Mouse (Mus musculus): Measurements from ENCODE around the gene Nfix.

DNA sequence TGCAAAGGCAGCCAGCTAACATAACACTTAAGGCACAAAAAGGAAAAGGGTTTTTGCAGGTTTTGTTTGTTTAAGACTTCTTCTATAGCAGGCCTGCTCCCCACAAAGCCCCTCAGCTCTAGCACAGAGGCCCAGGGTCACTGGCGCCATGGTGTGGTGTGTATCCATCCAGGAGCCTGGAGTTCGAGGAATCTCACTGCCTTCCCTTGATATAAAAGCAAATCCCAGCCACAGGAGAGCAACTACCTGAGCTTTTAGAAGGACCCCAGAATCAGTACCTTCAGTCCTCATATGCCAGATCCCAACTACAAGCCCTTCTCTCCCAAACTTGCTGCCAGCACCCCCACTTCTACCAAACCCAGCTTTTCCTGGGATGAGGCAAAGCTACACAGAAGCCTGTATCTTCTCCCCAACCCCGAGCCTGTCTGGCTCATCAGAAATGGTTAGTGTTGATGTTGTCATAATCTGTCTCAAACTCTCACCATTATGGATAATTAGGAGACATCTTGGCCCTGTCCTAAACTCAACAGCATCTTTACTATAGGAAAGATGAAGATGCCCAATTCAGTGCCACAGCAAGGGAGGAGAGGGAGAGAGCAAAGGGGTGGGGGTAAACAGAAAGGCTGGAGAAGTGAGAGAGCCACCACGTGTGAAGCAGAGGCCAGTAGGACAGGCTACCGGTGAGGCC, 29.0 kb downstream of the Nfix start:
- TF ChIP-seq POLR2A (IDR thresholded peaks at IDR 0.05; ENCODE audit: control insufficient read depth, extremely low read depth, insufficient read depth, low read length, poor library complexity) (no peak), CTCF (IDR thresholded peaks at IDR 0.05; ENCODE audit: borderline replicate concordance, control insufficient read depth, extremely low read depth, insufficient read depth, low read length, poor library complexity) (no peak)

Measured in thymus, adult 2 months (tissue).